Mouse (Mus musculus) thymus, postnatal 25 days (tissue): ENCODE data around the gene Klf6.

ENCODE experiments used
- DNase-seq: peaks from one replicate; pipeline ENCODE4 v3.0.0; 2022

The Klf6 gene

GRCm38 (mm10) chr13:5861157-5862002 lies at the start of gene Klf6:
Klf6 (plus strand) TSS chr13:5861482.
- DNase-seq = peak; percentile 99

DNA sequence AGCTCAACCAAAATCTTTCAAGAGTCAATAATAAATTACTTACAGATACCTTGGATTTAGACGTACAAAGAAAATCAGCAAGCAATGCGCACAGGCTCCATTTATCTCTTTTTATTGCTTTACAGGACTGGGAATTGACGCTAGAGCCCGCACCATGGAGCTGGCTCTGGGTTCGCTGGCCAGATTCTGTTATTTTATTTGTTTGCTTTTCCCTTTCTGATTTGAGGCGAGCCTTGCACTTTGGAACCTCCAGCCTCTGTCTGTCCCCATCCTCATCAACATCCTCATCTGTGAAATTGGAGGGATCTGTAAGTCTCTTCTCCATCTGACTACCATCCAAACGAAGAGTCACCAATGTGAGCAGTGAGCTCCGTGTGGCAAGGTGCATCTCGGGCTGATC lies 47.8 kb upstream of the Klf6 start:
- DNase-seq = no peak

- DNase-seq = no peak
Observed at GRCm38 (mm10) chr13:5817250-5817649, 44.0 kb upstream of the Klf6 start.

DNA sequence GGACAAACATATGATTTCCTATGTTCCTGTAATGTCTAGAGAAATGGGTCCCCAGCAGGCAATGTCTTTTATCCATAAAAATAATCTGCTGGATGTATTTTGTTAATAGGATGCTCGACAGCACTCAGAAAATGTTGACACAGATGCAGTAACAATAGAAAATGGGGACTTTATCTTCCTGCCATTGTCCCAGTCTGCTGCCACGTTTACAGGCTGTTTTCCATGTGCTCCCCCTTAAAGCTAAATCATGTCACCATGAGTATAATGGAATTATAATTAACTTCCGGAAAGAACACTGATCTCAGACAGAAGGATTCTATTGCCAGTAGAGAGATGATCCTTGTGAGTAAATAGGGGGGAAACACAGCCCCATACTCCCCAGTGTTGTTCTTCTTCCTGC lies 42.1 kb upstream of the Klf6 start:
- no peak for DNase-seq

DNA sequence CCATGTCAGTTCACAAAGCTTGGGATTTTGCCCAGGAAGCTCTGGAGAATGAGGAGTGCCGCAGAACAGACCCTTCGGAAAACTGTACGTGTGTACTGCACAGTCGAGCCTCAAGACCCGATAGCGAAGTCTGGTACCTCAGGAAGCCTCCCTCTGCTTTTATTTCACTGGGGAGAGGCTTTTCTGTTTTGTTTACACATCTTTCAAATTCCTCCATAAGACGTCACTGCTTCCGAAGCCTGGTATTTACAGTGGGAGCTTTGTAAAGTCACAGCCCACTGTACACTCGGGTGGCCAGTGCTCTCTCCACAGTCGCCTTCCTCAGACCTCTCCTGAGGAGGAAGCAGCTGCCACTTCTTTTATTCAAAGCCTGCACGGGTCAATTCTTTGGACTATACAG lies 38.7 kb upstream of the Klf6 start:
- DNase-seq = no peak

GRCm38 (mm10) chr13:5823150-5823549 lies 38.1 kb upstream of the Klf6 start:
- DNase-seq = no peak

GRCm38 (mm10) chr13:5824189-5824815 lies 37.0 kb upstream of the Klf6 start:
- no peak for DNase-seq

GRCm38 (mm10) chr13:5826170-5826827 lies 35.0 kb upstream of the Klf6 start:
- DNase-seq = no peak

DNA sequence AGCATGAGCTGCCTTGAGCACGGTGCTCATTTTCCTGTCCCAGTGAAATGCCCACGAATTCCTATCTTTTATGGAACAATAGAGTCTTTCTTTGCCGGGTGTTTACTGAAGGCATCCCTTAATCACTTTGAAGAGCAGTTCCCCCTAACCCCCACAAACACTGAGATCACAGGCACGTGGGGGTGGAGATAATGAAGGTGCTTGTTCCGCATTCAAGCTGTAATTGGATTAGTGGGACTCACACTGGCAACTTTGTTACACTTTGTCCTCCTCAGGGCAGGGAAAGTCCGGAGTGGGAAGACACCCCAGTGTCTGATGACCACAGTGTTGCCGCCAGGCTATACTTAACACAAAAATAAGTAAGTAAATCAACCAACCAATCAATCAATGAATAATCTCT lies 29.3 kb upstream of the Klf6 start:
- no peak for DNase-seq

DNA sequence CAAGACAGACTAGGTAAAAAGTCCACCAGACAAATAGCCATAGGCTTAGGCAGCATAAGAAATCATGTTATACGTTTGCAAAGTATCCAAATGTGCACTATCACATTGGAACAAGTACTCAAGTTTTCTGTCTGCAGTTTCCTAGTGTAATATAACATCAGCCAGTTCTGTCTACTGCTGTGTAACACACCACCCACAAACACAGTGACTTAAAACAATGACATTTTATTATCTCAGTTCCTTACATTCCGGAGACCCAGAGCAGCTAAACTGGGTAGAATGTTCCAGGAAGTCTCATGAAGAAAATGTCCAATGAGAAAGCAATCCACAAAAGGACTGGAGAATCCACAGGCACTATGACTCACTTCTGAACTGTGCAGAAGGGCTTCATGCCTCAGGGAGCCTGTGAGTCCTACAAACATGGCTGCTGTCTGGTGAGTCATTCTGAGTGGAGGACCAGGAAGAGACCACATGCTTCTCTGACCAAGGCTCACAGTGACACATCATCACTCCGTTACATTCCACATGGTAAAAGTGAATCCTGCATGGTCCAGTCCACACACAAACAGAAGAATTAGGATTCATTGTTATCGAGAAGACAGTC lies 24.0 kb upstream of the Klf6 start:
- no peak for DNase-seq

DNA sequence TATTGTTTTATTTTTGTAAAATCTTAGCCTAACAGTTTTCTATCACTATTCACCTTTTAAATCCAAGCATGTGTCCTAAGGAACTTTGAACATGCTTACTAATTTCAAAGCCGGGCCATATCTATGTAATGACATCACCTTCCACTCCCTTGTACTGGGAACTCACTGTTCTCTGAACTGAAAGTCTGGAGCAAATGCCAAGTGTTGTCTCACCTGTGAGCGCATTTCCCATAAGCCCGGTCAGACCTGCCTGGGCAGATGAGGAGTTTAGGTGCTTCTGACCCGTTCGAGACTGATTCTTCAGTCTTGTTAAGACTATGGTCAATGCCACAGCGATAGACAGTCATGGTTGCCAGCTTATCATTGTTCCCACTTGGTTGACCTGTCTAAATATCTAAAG lies 19.9 kb upstream of the Klf6 start:
- no peak for DNase-seq

GRCm38 (mm10) chr13:5842911-5843310 lies 18.4 kb upstream of the Klf6 start:
- DNase-seq = no peak

GRCm38 (mm10) chr13:5843829-5844228 lies 17.5 kb upstream of the Klf6 start:
- no peak for DNase-seq

DNA sequence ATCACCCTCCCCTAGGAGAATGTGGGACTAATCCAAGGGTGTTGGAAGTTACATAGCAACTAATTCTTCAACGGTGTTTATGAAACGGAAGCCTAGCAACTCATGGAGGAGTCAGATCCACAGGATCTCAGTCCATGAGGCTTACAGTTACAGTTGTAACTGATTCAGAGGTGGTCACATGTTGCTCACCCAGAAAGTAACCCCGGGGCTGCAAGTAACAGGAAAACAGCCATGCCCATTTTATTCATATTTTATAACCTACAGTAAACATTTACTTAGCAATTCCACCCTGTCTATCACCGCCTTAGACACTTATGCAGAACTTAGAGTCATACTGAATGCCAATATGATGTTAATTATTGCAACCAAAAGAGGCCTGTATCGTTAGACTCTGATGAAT lies 16.9 kb upstream of the Klf6 start:
- no peak for DNase-seq

DNA sequence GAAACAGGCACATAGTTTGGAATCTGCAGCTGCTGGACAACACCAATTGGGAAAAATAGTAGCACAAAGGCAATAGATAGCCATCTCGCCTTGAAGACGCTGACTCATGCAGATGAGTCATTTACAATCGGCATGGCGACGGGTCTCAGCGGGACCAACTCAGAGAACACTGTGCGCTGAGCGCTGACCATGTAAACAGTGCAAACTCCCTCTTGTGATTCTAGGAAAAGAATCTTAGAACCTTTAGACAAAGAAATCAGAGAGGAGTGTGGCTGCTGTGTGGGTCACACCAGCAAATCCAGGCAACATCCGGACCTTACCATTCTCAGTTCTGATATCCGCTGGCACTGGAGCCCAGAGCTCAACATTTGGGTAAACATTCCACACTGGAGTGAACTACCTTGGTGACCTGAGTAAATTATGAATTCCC lies 16.1 kb upstream of the Klf6 start:
- DNase-seq = no peak

GRCm38 (mm10) chr13:5845605-5846004 lies 15.7 kb upstream of the Klf6 start:
- DNase-seq = no peak

- DNase-seq = no peak
Observed at GRCm38 (mm10) chr13:5846860-5847259, 14.4 kb upstream of the Klf6 start.

GRCm38 (mm10) chr13:5847736-5848135 lies 13.5 kb upstream of the Klf6 start:
- no peak for DNase-seq

GRCm38 (mm10) chr13:5860651-5861156 lies 578 bp upstream of the Klf6 start:
- peak; percentile 71 for DNase-seq

DNA sequence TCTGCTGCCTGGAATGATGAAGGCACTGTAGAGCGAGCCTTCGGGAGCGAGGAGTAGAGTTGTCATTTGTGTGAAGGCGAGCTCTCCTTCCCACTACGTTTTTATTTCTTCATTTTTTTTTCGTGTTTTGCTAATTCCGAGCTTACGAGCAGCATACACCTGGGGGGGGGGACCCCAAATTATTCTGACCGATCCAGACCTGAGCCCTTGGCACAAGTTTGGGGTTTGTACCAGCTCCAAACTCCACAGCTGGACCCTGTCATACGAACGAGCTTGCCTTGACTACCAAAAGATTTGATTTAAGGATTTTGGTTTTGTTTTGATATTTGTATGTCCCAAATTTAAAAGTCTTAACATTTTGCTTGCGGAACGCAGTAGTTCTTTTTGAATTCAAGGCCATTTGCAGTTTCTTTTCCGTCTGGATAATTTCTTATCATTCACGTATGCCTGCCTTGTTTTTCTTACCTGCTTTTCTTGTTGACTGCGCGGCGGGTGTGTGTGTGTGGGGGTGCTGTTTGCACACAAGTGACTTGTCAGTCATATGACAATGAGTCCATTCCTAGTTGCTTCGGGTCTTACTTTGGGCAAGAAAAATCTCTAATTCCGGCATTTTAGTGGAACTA lies 832 bp downstream of the Klf6 start:
- peak; percentile 70 for DNase-seq

GRCm38 (mm10) chr13:5862626-5863407 lies 1.5 kb downstream of the Klf6 start:
- peak; percentile 20 for DNase-seq

DNA sequence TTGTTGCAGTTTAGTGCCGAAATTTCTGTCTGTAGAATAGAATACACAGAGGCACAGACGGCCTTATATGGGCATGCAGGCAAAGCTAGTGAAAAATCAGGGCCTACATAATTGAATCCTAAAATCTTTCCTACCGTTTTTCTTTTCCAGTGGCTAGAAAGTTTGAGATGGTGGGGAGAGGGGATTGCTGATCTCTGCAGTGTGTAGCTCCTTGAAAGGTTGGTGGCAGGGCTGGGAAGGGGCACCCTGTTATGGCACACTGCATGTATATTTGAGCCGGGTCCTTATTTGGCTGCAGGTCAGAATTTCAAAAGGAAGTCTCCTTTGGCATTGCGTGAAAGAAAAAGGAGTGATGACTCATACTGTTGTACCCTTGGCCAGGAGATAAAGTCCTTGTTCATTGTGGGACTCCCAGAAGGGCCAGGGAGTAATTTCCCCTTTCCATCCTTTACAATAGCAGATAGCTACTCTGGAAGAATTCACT lies 2.2 kb downstream of the Klf6 start:
- DNase-seq = peak; percentile 21
